7 mouse cellular contexts compared by ENCODE assay signal in genomic region chr8:69900895-69901451, GRCm38 (mm10). TPM values are rescaled to one million over a fixed set of nuclear protein-coding genes. Genes with fewer than 3 reads are reported as not detected.
DNase-seq lines count a peak whose midpoint lies in the region; ATAC-seq lines count a peak whose summit lies in the region.

No protein-coding gene starts in this region.

- H3K4me2 ChIP-seq in neural tube, embryonic 11.5 days (ENCODE audit: low read depth) = peak overlapping the region; percentile 90
- H3K4me2 ChIP-seq in limb, embryonic 11.5 days (ENCODE audit: low read depth, severe bottlenecking) = peak overlapping the region; percentile 96
- peak overlapping the region; percentile 99 for H3K4me2 ChIP-seq in stomach, embryonic 16.5 days (ENCODE audit: low read depth, low read length)

- peak overlapping the region; percentile 73 for H3K9ac ChIP-seq in neural tube, embryonic 11.5 days (ENCODE audit: low read length)
- peak overlapping the region; percentile 84 for H3K9ac ChIP-seq in limb, embryonic 11.5 days (ENCODE audit: low read length)
- H3K9ac ChIP-seq in stomach, embryonic 16.5 days (ENCODE audit: low read length) = peak overlapping the region; percentile 82

- DNase-seq in neural tube, embryonic 11.5 days (ENCODE audit: low spot score) = no peak
- DNase-seq in neural tube, embryonic 10.5 days (ENCODE audit: extremely low spot score, low spot score) = no peak
- no peak for DNase-seq in limb, embryonic 11.5 days (ENCODE audit: low spot score)
- no peak for DNase-seq in spleen, postnatal 36 days (ENCODE audit: low spot score in 2 of 2)
- no peak for DNase-seq in ovary, postnatal 36 days (ENCODE audit: low spot score)

- peak overlapping the region; percentile 69 for H3K27ac ChIP-seq in neural tube, embryonic 11.5 days (ENCODE audit: low read depth, low read length)
- peak overlapping the region; percentile 75; the same call in 1 of the 2 replicates for H3K27ac ChIP-seq in limb, embryonic 11.5 days (replicated peaks; ENCODE audit: low read depth, low read length)
- H3K27ac ChIP-seq in stomach, embryonic 16.5 days (ENCODE audit: low read length) = peak overlapping the region; percentile 76

- peaks cover 25% of the 10 kb centered on the region for H3K4me1 ChIP-seq in neural tube, embryonic 11.5 days (ENCODE audit: control insufficient read depth, insufficient read depth, low read length)
- peaks cover 73% of the 10 kb centered on the region for H3K4me1 ChIP-seq in erythroblast, embryonic 14.5 days (ENCODE audit: control insufficient read depth)
- peaks cover 18% of the 10 kb centered on the region for H3K4me1 ChIP-seq in limb, embryonic 11.5 days (ENCODE audit: control insufficient read depth, insufficient read depth, low read length)
- H3K4me1 ChIP-seq in stomach, embryonic 16.5 days (ENCODE audit: control insufficient read depth, insufficient read depth, low read length) = peaks cover 32% of the 10 kb centered on the region

- peak overlapping the region; percentile 71 for H3K4me3 ChIP-seq in neural tube, embryonic 11.5 days (ENCODE audit: low read depth, low read length)
- H3K4me3 ChIP-seq in erythroblast, embryonic 14.5 days (replicated peaks) = peak overlapping the region; percentile 68
- peak overlapping the region; percentile 73 for H3K4me3 ChIP-seq in limb, embryonic 11.5 days (ENCODE audit: low read depth, low read length)
- H3K4me3 ChIP-seq in stomach, embryonic 16.5 days (replicated peaks; ENCODE audit: low read length) = peak overlapping the region; percentile 63

- H3K9me3 ChIP-seq in neural tube, embryonic 11.5 days (ENCODE audit: control insufficient read depth, low read length) = no peaks in the 10 kb centered on the region
- no peaks in the 10 kb centered on the region for H3K9me3 ChIP-seq in erythroblast, embryonic 14.5 days (ENCODE audit: control insufficient read depth, low read length)
- no peaks in the 10 kb centered on the region for H3K9me3 ChIP-seq in limb, embryonic 11.5 days (ENCODE audit: control insufficient read depth, low read length)
- no peaks in the 10 kb centered on the region for H3K9me3 ChIP-seq in stomach, embryonic 16.5 days (replicated peaks; ENCODE audit: control insufficient read depth, low read length)

- 21% methylated on average over 12 of the region's 12 CpGs for WGBS in neural tube, embryonic 11.5 days
- 17% methylated on average over 12 of the region's 12 CpGs for WGBS in limb, embryonic 11.5 days
- 10% methylated on average over 12 of the region's 12 CpGs for whole genome bisulfite sequencing in stomach, embryonic 16.5 days

- no peaks in the 10 kb centered on the region for H3K27me3 ChIP-seq in neural tube, embryonic 11.5 days (ENCODE audit: control insufficient read depth, insufficient read depth, low read length)
- no peaks in the 10 kb centered on the region for H3K27me3 ChIP-seq in erythroblast, embryonic 14.5 days (ENCODE audit: control insufficient read depth)
- H3K27me3 ChIP-seq in limb, embryonic 11.5 days (ENCODE audit: control insufficient read depth, insufficient read depth, low read length) = no peaks in the 10 kb centered on the region
- no peaks in the 10 kb centered on the region for H3K27me3 ChIP-seq in stomach, embryonic 16.5 days (ENCODE audit: control insufficient read depth, insufficient read depth, low read length)

- H3K36me3 ChIP-seq in neural tube, embryonic 11.5 days (ENCODE audit: control insufficient read depth, insufficient read depth, low read length) = no peaks in the 10 kb centered on the region
- H3K36me3 ChIP-seq in erythroblast, embryonic 14.5 days (ENCODE audit: control insufficient read depth) = peaks cover 38% of the 10 kb centered on the region
- H3K36me3 ChIP-seq in limb, embryonic 11.5 days (ENCODE audit: control insufficient read depth, insufficient read depth, low read length) = peaks cover 5% of the 10 kb centered on the region
- no peaks in the 10 kb centered on the region for H3K36me3 ChIP-seq in stomach, embryonic 16.5 days (ENCODE audit: control insufficient read depth, insufficient read depth, low read length)

- ATAC-seq in neural tube, embryonic 11.5 days (ENCODE audit: insufficient read depth, low FRiP score, low TSS enrichment) = no peak
- ATAC-seq in limb, embryonic 11.5 days (ENCODE audit: insufficient number of reproducible peaks, low FRiP score, low TSS enrichment, low read depth) = peak; percentile 4; the same call in 1 of the 2 replicates
- ATAC-seq in stomach, embryonic 16.5 days (ENCODE audit: insufficient read depth, low FRiP score) = no peak

RNA-seq across cellular contexts. Expression of gene Tssk6, which starts 1.0 kb away (rescaled TPM):
- polyA plus RNA-seq in neural tube, embryonic 11.5 days (2014; fragmentation: Nextera tagmentation; extraction: Ambion mirVana) = 4.1 and 4.8 TPM in 2 replicates
- polyA plus RNA-seq in erythroblast, embryonic 14.5 days (2012) = 0.10 and 0.18 TPM in 2 replicates
- polyA plus RNA-seq in limb, embryonic 11.5 days (2014; fragmentation: Nextera tagmentation; extraction: Ambion mirVana) = 4.4 and 4.9 TPM in 2 replicates
- polyA plus RNA-seq in stomach, embryonic 16.5 days (2015; fragmentation: Nextera tagmentation; extraction: Ambion mirVana) = 2.1 and 2.3 TPM in 2 replicates

RNA-seq across cellular contexts. Expression of gene Ndufa13, which starts 1.4 kb away (rescaled TPM):
- polyA plus RNA-seq in neural tube, embryonic 11.5 days (2014; fragmentation: Nextera tagmentation; extraction: Ambion mirVana) = 151 and 161 TPM in 2 replicates
- polyA plus RNA-seq in erythroblast, embryonic 14.5 days (2012) = 18.1 and 19.7 TPM in 2 replicates
- polyA plus RNA-seq in limb, embryonic 11.5 days (2014; fragmentation: Nextera tagmentation; extraction: Ambion mirVana) = 164 and 168 TPM in 2 replicates
- 170 and 193 TPM in 2 replicates for polyA plus RNA-seq in stomach, embryonic 16.5 days (2015; fragmentation: Nextera tagmentation; extraction: Ambion mirVana)

RNA-seq across cellular contexts. Expression of gene Yjefn3, which starts 1.5 kb away (rescaled TPM):
- 3.7 and 5.0 TPM in 2 replicates for polyA plus RNA-seq in neural tube, embryonic 11.5 days (2014; fragmentation: Nextera tagmentation; extraction: Ambion mirVana)
- 0.17 and 0.58 TPM in 2 replicates for polyA plus RNA-seq in erythroblast, embryonic 14.5 days (2012)
- polyA plus RNA-seq in limb, embryonic 11.5 days (2014; fragmentation: Nextera tagmentation; extraction: Ambion mirVana) = 2.5 and 4.3 TPM in 2 replicates
- polyA plus RNA-seq in stomach, embryonic 16.5 days (2015; fragmentation: Nextera tagmentation; extraction: Ambion mirVana) = 3.0 and 3.2 TPM in 2 replicates

RNA-seq across cellular contexts. Expression of gene Cilp2, which starts 13.5 kb away (rescaled TPM):
- polyA plus RNA-seq in neural tube, embryonic 11.5 days (2014; fragmentation: Nextera tagmentation; extraction: Ambion mirVana) = 0.47 and 0.86 TPM in 2 replicates
- polyA plus RNA-seq in erythroblast, embryonic 14.5 days (2012) = not detected in 2 replicates
- 0.28 and 0.35 TPM in 2 replicates for polyA plus RNA-seq in limb, embryonic 11.5 days (2014; fragmentation: Nextera tagmentation; extraction: Ambion mirVana)
- polyA plus RNA-seq in stomach, embryonic 16.5 days (2015; fragmentation: Nextera tagmentation; extraction: Ambion mirVana) = 0.37 and 0.59 TPM in 2 replicates
